Mouse (Mus musculus) MEL (cell line): ENCODE data around the gene Exph5. TPM values are rescaled to one million over a fixed set of nuclear protein-coding genes. Genes with fewer than 3 reads are reported as not detected.

Experiments used
- DNase-seq: peaks from one replicate; pipeline ENCODE4 v3.0.0; 2011; ENCODE audit warnings: low read depth, low spot score
- H3K27ac ChIP-seq: 2 replicates; pipeline ENCODE4 v1.5.1; 2012; ENCODE audit warnings: low read depth, mild to moderate bottlenecking, control low read depth, low read length, moderate library complexity; ENCODE audit not compliant: control insufficient read depth
- H3K27me3 ChIP-seq, 2 experiments: fragments of 150-350 bp in 1 of 2; sonication (generic) in 1 of 2; 2 replicates each; pipeline ENCODE4 v1.6.1; 2012; ENCODE audit warnings: low read length in 2 of 2, mild to moderate bottlenecking in 2 of 2, improper control_type of control experiment in 1 of 2, moderate library complexity in 1 of 2; ENCODE audit not compliant: insufficient read depth in 2 of 2, control insufficient read depth in 1 of 2
- H3K36me3 ChIP-seq, 2 experiments: 2 replicates each; pipeline ENCODE4 v1.6.1; 2012 to 2014; ENCODE audit warnings: low read length in 2 of 2, improper control_type of control experiment in 1 of 2, inconsistent platforms in 1 of 2, mild to moderate bottlenecking in 1 of 2; ENCODE audit not compliant: insufficient read depth in 2 of 2, control insufficient read depth in 1 of 2
- H3K4me1 ChIP-seq, 2 experiments: fragments of 150-350 bp in 1 of 2; sonication (generic) in 1 of 2; 2 replicates each; pipeline ENCODE4 v1.6.1; 2012; ENCODE audit warnings: low read length in 2 of 2, improper control_type of control experiment in 1 of 2, mild to moderate bottlenecking in 1 of 2; ENCODE audit not compliant: insufficient read depth in 2 of 2, control insufficient read depth in 1 of 2
- H3K4me3 ChIP-seq, 2 experiments: fragments of 150-350 bp in 1 of 2; sonication (generic) in 1 of 2; 2 replicates each; pipeline ENCODE4 v1.5.1; 2012; ENCODE audit warnings: low read depth in 2 of 2, low read length in 2 of 2, mild to moderate bottlenecking in 2 of 2, moderate library complexity in 2 of 2, control low read depth in 1 of 2, improper control_type of control experiment in 1 of 2; ENCODE audit not compliant: control insufficient read depth in 1 of 2, insufficient read depth in 1 of 2
- H3K79me2 ChIP-seq: 2 replicates; pipeline ENCODE4 v1.6.1; 2012; ENCODE audit warnings: mild to moderate bottlenecking, low read length, moderate library complexity; ENCODE audit not compliant: control insufficient read depth, poor library complexity, insufficient read depth
- H3K9ac ChIP-seq: 2 replicates; pipeline ENCODE4 v1.6.1; 2012; ENCODE audit warnings: low read depth, mild to moderate bottlenecking, control low read depth, low read length, moderate library complexity; ENCODE audit not compliant: control insufficient read depth, poor library complexity, severe bottlenecking
- H3K9me3 ChIP-seq: fragments of 150-350 bp; sonication (generic); replicated peaks from 2 replicates; pipeline ENCODE4 v1.6.1; 2012; ENCODE audit warnings: mild to moderate bottlenecking, low read length, improper control_type of control experiment, moderate library complexity; ENCODE audit not compliant: insufficient read depth
- CHD1 ChIP-seq: IDR thresholded peaks from 2 replicates; pipeline ENCODE4 v1.6.1; 2012; ENCODE audit warnings: low read depth, mild to moderate bottlenecking, inconsistent platforms, low read length, improper control_type of control experiment
- CHD2 ChIP-seq: IDR thresholded peaks from 2 replicates; pipeline ENCODE4 v1.6.1; 2011; ENCODE audit warnings: low read length, improper control_type of control experiment
- CTCF ChIP-seq, 3 experiments: IDR thresholded peaks in 2 of 3; conservative IDR thresholded peaks in 1 of 3; 2 replicates each; pipeline ENCODE4 v1.5.1; 2011 to 2012; ENCODE audit warnings: low read length in 3 of 3, low read depth in 2 of 3, mild to moderate bottlenecking in 2 of 3, improper control_type of control experiment in 1 of 3, inconsistent platforms in 1 of 3, mixed read lengths in 1 of 3, moderate library complexity in 1 of 3; ENCODE audit not compliant: control insufficient read depth in 1 of 3, insufficient read depth in 1 of 3, poor library complexity in 1 of 3, severe bottlenecking in 1 of 3
- EP300 ChIP-seq, 2 experiments: IDR thresholded peaks; 2 replicates each; pipeline ENCODE4 v1.6.1; 2011; ENCODE audit warnings: improper control_type of control experiment in 2 of 2, low read length in 2 of 2, low read depth in 1 of 2, mild to moderate bottlenecking in 1 of 2
- GATA1 ChIP-seq: IDR thresholded peaks from 2 replicates; pipeline ENCODE4 v1.6.1; 2011; ENCODE audit warnings: low read depth, low read length, improper control_type of control experiment
- MEF2A ChIP-seq: IDR thresholded peaks from 2 replicates; pipeline ENCODE4 v1.6.1; 2014; ENCODE audit warnings: low read depth, mild to moderate bottlenecking, inconsistent platforms, low read length, improper control_type of control experiment; ENCODE audit not compliant: poor library complexity, insufficient replicate concordance, severe bottlenecking; ENCODE audit errors: extremely low read depth
- MYB ChIP-seq: IDR thresholded peaks from 2 replicates; pipeline ENCODE4 v1.6.1; 2011; ENCODE audit warnings: mild to moderate bottlenecking, low read depth, low read length, improper control_type of control experiment
- MYC ChIP-seq: IDR thresholded peaks from 2 replicates; pipeline ENCODE4 v1.6.1; 2011; ENCODE audit warnings: low read depth, mild to moderate bottlenecking, low read length, improper control_type of control experiment, moderate library complexity
- POLR2A ChIP-seq, 2 experiments: IDR thresholded peaks; 2 replicates each; pipeline ENCODE4 v1.6.1; 2011 to 2012; ENCODE audit warnings: low read length in 2 of 2, mild to moderate bottlenecking in 2 of 2, control low read depth in 1 of 2, improper control_type of control experiment in 1 of 2, low read depth in 1 of 2, moderate library complexity in 1 of 2; ENCODE audit not compliant: control insufficient read depth in 1 of 2, insufficient read depth in 1 of 2, poor library complexity in 1 of 2
- RAD21 ChIP-seq: IDR thresholded peaks from 2 replicates; pipeline ENCODE4 v1.6.1; 2011; ENCODE audit warnings: mild to moderate bottlenecking, low read depth, low read length, improper control_type of control experiment
- SMC3 ChIP-seq: IDR thresholded peaks from 2 replicates; pipeline ENCODE4 v1.6.1; 2011; ENCODE audit warnings: low read depth, low read length, improper control_type of control experiment
- TAL1 ChIP-seq: IDR thresholded peaks from 2 replicates; pipeline ENCODE4 v1.6.1; 2012; ENCODE audit warnings: mild to moderate bottlenecking, inconsistent platforms, low read length, moderate library complexity, mixed read lengths
- TCF12 ChIP-seq: IDR thresholded peaks from 2 replicates; pipeline ENCODE4 v1.6.1; 2014; ENCODE audit warnings: low read depth, mild to moderate bottlenecking, inconsistent platforms, low read length, improper control_type of control experiment, moderate library complexity
- USF1 ChIP-seq: IDR thresholded peaks from 2 replicates; pipeline ENCODE4 v1.6.1; 2014; ENCODE audit warnings: low read depth, mild to moderate bottlenecking, inconsistent platforms, low read length, improper control_type of control experiment, moderate library complexity
- USF2 ChIP-seq, 2 experiments: IDR thresholded peaks; 2 replicates each; pipeline ENCODE4 v1.6.1; 2011 to 2012; ENCODE audit warnings: improper control_type of control experiment in 2 of 2, low read length in 2 of 2, borderline replicate concordance in 1 of 2, inconsistent platforms in 1 of 2, low read depth in 1 of 2, mild to moderate bottlenecking in 1 of 2; ENCODE audit not compliant: insufficient read depth in 1 of 2
- ZC3H11A ChIP-seq: IDR thresholded peaks from 2 replicates; pipeline ENCODE4 v1.6.1; 2012; ENCODE audit warnings: low read depth, mild to moderate bottlenecking, inconsistent platforms, low read length, improper control_type of control experiment
- ZKSCAN1 ChIP-seq: IDR thresholded peaks from 2 replicates; pipeline ENCODE4 v1.6.1; 2012; ENCODE audit warnings: low read depth, mild to moderate bottlenecking, inconsistent platforms, low read length, improper control_type of control experiment, moderate library complexity
- ZMIZ1 ChIP-seq: IDR thresholded peaks from 2 replicates; pipeline ENCODE4 v1.6.1; 2012; ENCODE audit warnings: low read depth, mild to moderate bottlenecking, inconsistent platforms, low read length, improper control_type of control experiment, moderate library complexity
- polyA plus RNA-seq, 2 experiments: library from polyadenylated mRNA; stranded (reverse) in 1 of 2; unstranded in 1 of 2; fragments of >175 nt in 1 of 2; fragments of >200 nt in 1 of 2; gene quantifications; 2 replicates each; pipeline versions ENCODE4 v1.2.1 to v1.2.4; 2012; ENCODE audit warnings: low replicate concordance in 2 of 2, low read depth in 1 of 2; ENCODE audit not compliant: insufficient read length in 2 of 2, insufficient read depth in 1 of 2, missing spikeins in 1 of 2
- total RNA-seq: library from RNA; depleted of rRNA; stranded (reverse); fragments of 300-350 nt; gene quantifications from 2 replicates; pipeline ENCODE4 v1.2.3, GENCODE M21; 2012

Gene Exph5
- total and polyA plus RNA-seq, 3 experiments: not detected

- Histone ChIP-seq H3K4me3 (no peak overlapping the region), H3K9ac (no peak overlapping the region)
- TF ChIP-seq RAD21: peak; percentile 4; the same call in 1 of the 2 replicates
- TF ChIP-seq USF1: no peak
- TF ChIP-seq ZC3H11A: no peak
- no peak for TF ChIP-seq ZKSCAN1
- no peak for TF ChIP-seq EP300 (IDR thresholded peaks at IDR 0.05; ENCODE audit: low read depth in 1 of 2, low read length in 2 of 2)
- TF ChIP-seq POLR2A (IDR thresholded peaks at IDR 0.05; ENCODE audit: control insufficient read depth in 1 of 2, insufficient read depth in 1 of 2, low read depth in 1 of 2, low read length in 2 of 2, poor library complexity in 1 of 2): no peak
- TF ChIP-seq USF2 (IDR thresholded peaks at IDR 0.05; ENCODE audit: borderline replicate concordance in 1 of 2, insufficient read depth in 1 of 2, low read depth in 1 of 2, low read length in 2 of 2): no peak
- TF ChIP-seq TAL1: no peak
- peak in 2 of 3 experiments; percentile 49 to 58; a peak in 5 of 6 replicates for TF ChIP-seq CTCF (IDR thresholded peaks at IDR 0.05 in 2 of 3, conservative IDR thresholded peaks at IDR 0.05 in 1 of 3; ENCODE audit: control insufficient read depth in 1 of 3, insufficient read depth in 1 of 3, low read depth in 2 of 3, low read length in 3 of 3, poor library complexity in 1 of 3, severe bottlenecking in 1 of 3)
- TF ChIP-seq TCF12: no peak
- peak; percentile 45 for TF ChIP-seq SMC3
- TF ChIP-seq MEF2A: no peak
- TF ChIP-seq CHD2: no peak
- TF ChIP-seq GATA1: no peak
- no peak for TF ChIP-seq ZMIZ1
- TF ChIP-seq, all 39 proteins: peak for 3
- H3K9me3 ChIP-seq: no peaks in the 10 kb centered on the region
- DNase-seq: peak; percentile 16
- H3K4me1 ChIP-seq: peaks cover 2 to 3% of the 10 kb centered on the region in 2 experiments; a peak in 2 of 4 replicates
- no peak overlapping the region for H3K27ac ChIP-seq
- no peaks in the 10 kb centered on the region for H3K79me2 ChIP-seq
- H3K36me3 ChIP-seq: peaks cover 0 to 4% of the 10 kb centered on the region in 2 experiments; a peak in 2 of 4 replicates
- no peaks in the 10 kb centered on the region; a peak in 1 of 4 replicates for H3K27me3 ChIP-seq
These were observed 75.3 kb downstream of the Exph5 start for GRCm38 (mm10) chr9:53376820-53377219.

- Histone ChIP-seq H3K27ac (no peak overlapping the region), H3K36me3 (peaks cover 0 to 4% of the 10 kb centered on the region in 2 experiments; a peak in 2 of 4 replicates), H3K79me2 (no peaks in the 10 kb centered on the region), H3K27me3 (no peaks in the 10 kb centered on the region; a peak in 1 of 4 replicates), H3K9me3 (no peaks in the 10 kb centered on the region), H3K4me3 (no peak overlapping the region), H3K9ac (no peak overlapping the region), H3K4me1 (peaks cover 2 to 3% of the 10 kb centered on the region in 2 experiments; a peak in 2 of 4 replicates)
- TF ChIP-seq MYC: no peak
- no peak for TF ChIP-seq CHD1
- TF ChIP-seq MYB: no peak
- no peak for TF ChIP-seq CTCF (IDR thresholded peaks at IDR 0.05 in 2 of 3, conservative IDR thresholded peaks at IDR 0.05 in 1 of 3; ENCODE audit: control insufficient read depth in 1 of 3, insufficient read depth in 1 of 3, low read depth in 2 of 3, low read length in 3 of 3, poor library complexity in 1 of 3, severe bottlenecking in 1 of 3)
- DNase-seq: no peak
These were observed 76.1 kb downstream of the Exph5 start for GRCm38 (mm10) chr9:53377597-53377996.
